Mouse (Mus musculus) layer of hippocampus, adult 18-20 months (tissue): ENCODE data around the gene Dnase1l2. TPM values are rescaled to one million over a fixed set of nuclear protein-coding genes. Genes with fewer than 3 reads are reported as not detected.

Source experiments
- total RNA-seq, 2 experiments: library from RNA; stranded (reverse); gene quantifications; 2 replicates each; pipeline ENCODE4 v1.2.3; 2021

The Dnase1l2 gene
- total RNA-seq, 2 experiments from 2014 or later, result 9.6 to 11.4 TPM

Other genes starting within 250 kb of the Dnase1l2 start
- 10 to 100 TPM; 54.2 to 57.6 TPM for gene Tbc1d24, start 237.5 kb downstream of the Dnase1l2 start, total RNA-seq
- 1 to 10 TPM; 7.5 to 9.9 TPM for gene Ntn3, start 233.6 kb downstream of the Dnase1l2 start, total RNA-seq
- gene Tedc2, start 222.3 kb downstream of the Dnase1l2 start, total RNA-seq, result 1 to 10 TPM; 7.3 to 8.5 TPM
- 1 to 10 TPM; 4.8 to 5.0 TPM for gene Ccnf, start 191.6 kb downstream of the Dnase1l2 start, total RNA-seq
- under 1 TPM; 0.51 to 0.92 TPM for gene Abca17, start 92.0 kb downstream of the Dnase1l2 start, total RNA-seq
- 10 to 100 TPM; 59.2 to 61.4 TPM for gene Abca3, start 91.2 kb downstream of the Dnase1l2 start, total RNA-seq
- gene Rnps1, start 28.5 kb downstream of the Dnase1l2 start, total RNA-seq, result 100 to 1,000 TPM; 123 to 124 TPM
- gene Eci1, start 16.5 kb downstream of the Dnase1l2 start, total RNA-seq, result 10 to 100 TPM; 27.3 to 34.2 TPM
- 10 to 100 TPM; 32.3 to 37.9 TPM for gene E4f1, start 27.2 kb upstream of the Dnase1l2 start, total RNA-seq
- 10 to 100 TPM; 61.6 to 64.6 TPM for gene Pgp, start 27.3 kb upstream of the Dnase1l2 start, total RNA-seq
- 1 to 10 TPM; 2.0 to 2.8 TPM for gene Bricd5, start 30.8 kb upstream of the Dnase1l2 start, total RNA-seq
- gene Mlst8, start 36.0 kb upstream of the Dnase1l2 start, total RNA-seq, result 10 to 100 TPM; 42.5 to 42.9 TPM
- 100 to 1,000 TPM; 153 to 157 TPM for gene Caskin1, start 45.5 kb upstream of the Dnase1l2 start, total RNA-seq
- gene Traf7, start 84.8 kb upstream of the Dnase1l2 start, total RNA-seq, result 10 to 100 TPM; 79.3 to 84.6 TPM
- 10 to 100 TPM; 69.7 to 75.6 TPM for gene Rab26, start 91.1 kb upstream of the Dnase1l2 start, total RNA-seq
- 10 to 100 TPM; 78.8 to 80.0 TPM for gene Pkd1, start 106.7 kb upstream of the Dnase1l2 start, total RNA-seq
- gene Tsc2, start 189.5 kb upstream of the Dnase1l2 start, total RNA-seq, result 100 to 1,000 TPM; 182 to 189 TPM
- gene Nthl1, start 189.6 kb upstream of the Dnase1l2 start, total RNA-seq, result 1 to 10 TPM; 4.9 to 6.1 TPM
- 10 to 100 TPM; 39.7 to 41.0 TPM for gene Slc9a3r2, start 207.2 kb upstream of the Dnase1l2 start, total RNA-seq
- gene Npw, start 215.4 kb upstream of the Dnase1l2 start, total RNA-seq, result 1 to 10 TPM; 1.3 to 2.0 TPM
- 10 to 100 TPM; 39.6 to 42.8 TPM for gene Zfp598, start 226.6 kb upstream of the Dnase1l2 start, total RNA-seq
- gene Syngr3, start 246.8 kb upstream of the Dnase1l2 start, total RNA-seq, result 100 to 1,000 TPM; 159 to 169 TPM